Mouse (Mus musculus) cortical plate, adult 2 months (tissue): ENCODE measurements around the gene Taz.

Experiments used
- CTCF ChIP-seq: fragments of 200-500 bp; IDR thresholded peaks from 2 replicates; pipeline ENCODE4 v1.5.1; 2011; ENCODE audit warnings: mild to moderate bottlenecking, control low read depth, low read length; ENCODE audit not compliant: insufficient read depth; ENCODE audit errors: extremely low read depth
- POLR2A ChIP-seq: fragments of 200-500 bp; IDR thresholded peaks from 2 replicates; pipeline ENCODE4 v1.6.1; 2011; ENCODE audit warnings: mild to moderate bottlenecking, low read length, control low read depth; ENCODE audit not compliant: insufficient read depth; ENCODE audit errors: extremely low read depth

DNA sequence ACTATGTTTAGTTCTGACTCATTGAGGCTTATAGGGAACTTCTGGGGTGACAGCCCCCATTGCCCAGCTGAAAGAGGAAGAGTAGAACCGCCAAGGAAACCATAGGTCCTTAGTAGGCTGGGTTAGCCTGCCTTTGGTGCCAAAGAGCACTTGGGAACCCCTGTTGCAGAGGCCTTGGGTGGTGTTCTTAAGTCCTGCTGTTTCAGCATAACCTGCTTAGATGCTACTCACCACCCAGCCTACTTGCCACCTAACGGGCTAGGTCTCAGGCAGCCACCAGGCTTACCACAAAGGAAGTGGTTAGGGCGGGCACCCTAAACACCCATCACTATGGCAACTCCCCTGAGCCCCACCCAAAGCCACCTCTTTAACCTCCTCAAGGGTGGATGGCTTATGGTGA lies 37.9 kb upstream of the Taz start:
- no peak for TF ChIP-seq CTCF
- no peak for TF ChIP-seq POLR2A
